ENCODE assay signal across 23 mouse cellular contexts in the genomic region with DNA sequence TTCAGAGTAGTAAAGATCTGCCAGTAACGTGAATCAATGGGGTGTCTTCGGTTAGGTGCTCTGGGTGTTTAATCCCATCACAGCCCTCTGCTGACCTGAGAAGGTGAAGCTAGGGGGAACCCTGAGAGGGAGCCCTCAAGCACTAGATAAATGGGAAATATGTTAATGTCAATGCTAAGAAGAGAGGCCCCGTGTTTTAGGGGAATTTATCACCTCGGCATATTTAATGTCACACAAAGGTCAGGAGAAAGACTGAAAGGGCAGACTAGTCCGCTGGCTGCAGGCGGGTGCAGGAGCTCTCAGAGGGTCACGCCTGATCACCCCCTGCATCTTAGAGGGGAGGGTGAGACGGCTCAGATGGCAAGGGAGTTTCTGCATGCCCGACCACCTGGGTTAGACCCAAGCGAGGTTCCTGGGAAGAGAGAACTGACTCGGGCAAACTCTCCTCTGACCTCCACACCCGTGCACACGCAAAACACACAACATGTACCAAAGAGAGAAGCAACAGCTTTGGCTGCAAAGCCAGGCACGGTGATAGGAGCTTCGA.
"Had no signal": no experiment of that assay in that cellular context is flagged by ENCODE, and none has a peak within 500 bp of the region (broad histone marks: within the 10 kb centered on the region; RNA-seq: fewer than 3 reads in every experiment).

No protein-coding gene starts in this region.

- H3K4me3 ChIP-seq: layer of hippocampus, adult 2 months; left cerebral cortex, adult 2 months; limb, embryonic 12.5 days; limb, embryonic 15.5 days; megakaryocyte, embryonic 14.5 days; midbrain, embryonic 10.5 days; midbrain, embryonic 13.5 days; myocyte; neural tube, embryonic 13.5 days; stomach, embryonic 15.5 days had no signal

- H3K9me3 ChIP-seq: limb, embryonic 12.5 days; limb, embryonic 15.5 days; megakaryocyte, embryonic 14.5 days; midbrain, embryonic 10.5 days; midbrain, embryonic 13.5 days; neural tube, embryonic 13.5 days; stomach, embryonic 15.5 days had no signal

- H3K4me2 ChIP-seq: limb, embryonic 12.5 days; limb, embryonic 15.5 days; liver, embryonic 11.5 days; lung, embryonic 14.5 days; midbrain, embryonic 13.5 days; neural tube, embryonic 13.5 days; stomach, embryonic 15.5 days had no signal

- H3K9ac ChIP-seq: limb, embryonic 12.5 days; limb, embryonic 15.5 days; liver, embryonic 14.5 days; liver, postnatal 0 days; lung, embryonic 14.5 days; midbrain, embryonic 13.5 days; neural tube, embryonic 13.5 days; stomach, embryonic 15.5 days had no signal

- H3K27ac ChIP-seq: layer of hippocampus, adult 2 months; left cerebral cortex, adult 2 months; limb, embryonic 12.5 days; limb, embryonic 15.5 days; liver, embryonic 14.5 days; midbrain, embryonic 10.5 days; midbrain, embryonic 13.5 days; neural tube, embryonic 13.5 days; stomach, embryonic 15.5 days had no signal

- H3K27me3 ChIP-seq: limb, embryonic 12.5 days; limb, embryonic 15.5 days; megakaryocyte, embryonic 14.5 days; midbrain, embryonic 13.5 days; neural tube, embryonic 13.5 days; stomach, embryonic 15.5 days had no signal

- DNase-seq: kidney, adult 11 months; kidney, postnatal 14 days; layer of hippocampus, adult 9-11 months; liver, postnatal 0 days; lung, embryonic 14.5 days; retina, postnatal 1 day; right cerebral cortex, postnatal 25 days; spleen, adult 18-20 months; thymus, postnatal 25 days had no signal

- ATAC-seq: liver, postnatal 0 days; lung, postnatal 0 days; midbrain, embryonic 13.5 days; midbrain, embryonic 16.5 days had no signal

- H3K36me3 ChIP-seq: limb, embryonic 12.5 days; midbrain, embryonic 10.5 days; midbrain, embryonic 13.5 days; neural tube, embryonic 13.5 days; stomach, embryonic 15.5 days had no signal

- H3K4me1 ChIP-seq: limb, embryonic 12.5 days; limb, embryonic 15.5 days; megakaryocyte, embryonic 14.5 days; midbrain, embryonic 13.5 days; neural tube, embryonic 13.5 days; stomach, embryonic 15.5 days had no signal
